Mouse (Mus musculus) A20 (cell line): Measurements from ENCODE around the gene Zfhx3.

ENCODE experiments used
- DNase-seq: peaks from one replicate; pipeline ENCODE4 v3.0.0-alpha.2; 2011; ENCODE audit warnings: low read depth, low spot score

The Zfhx3 gene

DNA sequence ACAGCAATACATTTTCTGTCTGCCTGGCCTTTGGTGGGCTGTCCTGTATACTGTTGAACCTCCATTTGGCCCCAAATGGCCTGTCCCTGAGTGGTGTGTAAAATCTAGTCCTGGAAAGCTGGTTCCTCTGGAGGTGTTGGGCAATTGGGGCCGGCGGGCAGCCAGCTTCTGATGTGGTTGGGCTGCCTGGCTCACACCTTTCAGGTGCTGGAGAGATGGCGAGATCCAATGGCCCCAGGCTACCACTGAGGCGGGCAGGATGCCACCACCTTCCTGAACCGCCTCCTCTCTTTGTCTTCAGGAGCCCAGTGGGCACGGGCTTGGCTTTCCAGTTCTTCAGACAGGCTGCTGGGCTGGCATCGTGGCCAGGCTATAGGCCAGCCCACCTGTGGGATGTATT is 803.1 kb downstream of the Zfhx3 start:
- no peak for DNase-seq

GRCm38 (mm10) chr8:108748095-108748494 is 805.7 kb downstream of the Zfhx3 start:
- DNase-seq = no peak

DNA sequence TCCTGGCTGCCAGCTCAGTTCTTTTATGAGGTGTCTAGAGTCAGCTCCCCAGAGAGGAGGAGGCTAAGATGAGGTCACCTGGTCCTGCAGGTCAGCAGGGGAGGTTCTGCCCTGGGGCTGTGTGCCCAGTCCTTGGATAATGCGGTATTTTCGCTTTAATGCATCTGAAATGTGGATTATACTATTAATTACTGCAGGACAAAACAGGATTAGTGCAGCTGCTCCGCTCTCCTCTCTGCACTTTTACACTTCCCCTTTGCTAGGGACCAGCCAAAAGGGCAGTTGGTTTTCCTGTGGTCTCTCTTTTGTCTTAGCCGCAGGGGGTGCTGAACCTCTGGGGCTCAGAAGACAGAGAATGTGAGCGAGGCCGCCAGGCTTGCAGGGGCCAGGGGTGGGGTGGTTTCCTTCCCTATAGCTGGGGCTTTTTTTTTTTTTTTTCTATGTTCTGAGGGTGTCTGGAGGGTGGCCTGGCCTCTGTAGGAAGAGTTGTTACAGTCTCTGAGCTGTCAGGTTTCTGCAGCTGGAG is 806.5 kb downstream of the Zfhx3 start:
- DNase-seq = no peak

DNA sequence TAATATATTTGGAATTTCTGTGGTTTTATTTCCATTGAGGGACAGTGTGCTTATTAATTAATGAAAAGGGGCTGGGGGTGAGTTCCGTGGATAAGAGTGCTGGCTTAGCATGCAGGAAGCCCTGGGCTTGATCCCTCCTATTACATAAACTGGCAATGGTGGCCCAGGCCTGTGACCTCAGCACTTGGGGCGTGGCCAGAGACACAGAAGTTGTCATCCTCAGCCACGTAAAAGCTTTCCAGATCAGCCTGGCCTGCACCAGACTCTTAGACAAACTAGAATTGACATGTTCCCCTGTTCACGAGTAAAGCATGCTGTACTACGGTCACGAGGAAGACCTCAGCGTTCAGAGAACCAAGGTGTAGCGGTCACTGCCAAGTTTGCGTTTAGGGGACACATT is 808.4 kb downstream of the Zfhx3 start:
- no peak for DNase-seq

GRCm38 (mm10) chr8:108754556-108754955 is 812.1 kb downstream of the Zfhx3 start:
- DNase-seq = no peak

DNA sequence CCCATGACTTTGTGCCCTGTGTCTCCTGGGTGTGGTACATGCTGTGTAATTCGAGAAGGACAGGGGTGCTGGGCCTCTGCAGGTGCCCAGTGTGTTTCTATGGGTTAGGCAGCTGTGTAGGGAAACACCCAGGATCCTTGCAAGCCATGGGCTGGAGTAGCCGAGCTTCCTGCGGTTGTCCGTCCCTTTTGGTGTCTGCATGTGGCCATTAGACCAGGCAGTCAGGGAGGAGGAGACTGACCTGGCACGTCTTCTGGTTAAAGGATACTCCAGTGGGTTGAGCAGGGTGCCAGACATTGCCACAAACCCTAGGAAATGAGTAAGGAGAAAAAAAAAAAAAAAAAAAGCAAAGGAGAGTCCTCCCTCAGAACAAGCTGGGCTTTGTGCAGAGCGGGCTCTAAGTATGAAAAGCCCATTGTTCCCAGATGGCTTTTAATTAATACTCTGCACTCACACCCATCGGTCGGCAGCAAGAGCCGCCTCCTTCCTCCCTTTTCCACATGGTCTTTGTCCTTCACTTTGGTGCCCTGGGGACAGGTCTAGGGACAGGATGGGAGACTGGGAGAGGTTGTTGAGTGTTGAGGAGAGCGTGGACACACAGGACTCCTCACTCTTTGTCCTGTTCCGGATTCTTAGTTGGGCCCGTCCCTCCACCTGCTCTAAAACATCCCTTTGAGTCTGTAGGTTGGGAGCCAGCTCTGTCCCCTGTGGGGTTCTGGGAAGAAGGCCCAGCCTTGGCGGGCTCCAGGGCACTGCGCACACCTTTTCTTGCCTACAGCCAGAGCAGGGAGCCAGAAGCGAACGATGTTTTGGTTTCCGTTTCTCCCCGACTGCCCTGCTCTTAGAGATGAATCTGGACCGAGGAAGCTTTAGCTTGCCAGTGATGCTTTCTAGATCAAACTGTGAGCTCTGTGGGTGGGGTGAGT is 813.2 kb downstream of the Zfhx3 start:
- no peak for DNase-seq

DNA sequence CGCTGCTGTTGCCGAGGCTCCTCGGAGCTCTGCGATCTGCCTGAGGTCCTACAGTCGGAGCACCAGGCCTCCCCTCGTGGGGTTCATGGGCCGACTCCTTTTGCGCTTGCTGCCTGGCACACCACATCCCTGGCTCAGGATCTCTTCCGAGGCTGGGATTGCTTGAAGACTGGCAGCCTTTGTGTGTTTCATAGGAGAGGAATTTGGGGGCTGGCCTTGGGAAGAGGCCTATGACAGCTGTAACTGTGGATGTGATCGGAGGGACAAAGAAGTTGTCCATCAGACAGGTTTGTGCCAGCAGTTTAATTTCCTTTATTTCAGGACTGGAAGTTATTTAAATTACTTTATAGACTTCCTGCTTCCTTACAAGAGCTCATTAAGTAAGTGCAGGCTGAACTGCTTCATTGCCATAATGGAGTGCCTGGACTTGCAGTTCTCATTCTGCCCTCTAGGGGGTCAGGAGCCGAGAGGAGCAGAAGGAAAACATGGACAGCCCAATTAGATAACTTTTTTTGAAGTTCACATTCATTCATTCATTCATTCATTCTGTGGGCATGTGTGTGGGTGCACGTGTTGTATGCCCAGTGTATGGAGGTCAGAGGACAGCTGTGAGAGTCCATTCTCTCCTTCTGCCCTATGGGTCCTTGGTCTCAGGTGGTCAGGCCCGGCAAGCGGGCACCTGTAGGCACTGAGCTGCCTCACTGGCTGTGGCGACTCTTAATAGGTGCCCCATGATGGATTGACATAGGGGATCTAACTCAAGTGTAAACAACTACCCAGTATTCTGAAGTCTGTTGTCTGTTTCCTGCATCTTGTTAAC is 817.3 kb downstream of the Zfhx3 start:
- no peak for DNase-seq

- no peak for DNase-seq
Observed at GRCm38 (mm10) chr8:108760745-108761144, 818.3 kb downstream of the Zfhx3 start.

DNA sequence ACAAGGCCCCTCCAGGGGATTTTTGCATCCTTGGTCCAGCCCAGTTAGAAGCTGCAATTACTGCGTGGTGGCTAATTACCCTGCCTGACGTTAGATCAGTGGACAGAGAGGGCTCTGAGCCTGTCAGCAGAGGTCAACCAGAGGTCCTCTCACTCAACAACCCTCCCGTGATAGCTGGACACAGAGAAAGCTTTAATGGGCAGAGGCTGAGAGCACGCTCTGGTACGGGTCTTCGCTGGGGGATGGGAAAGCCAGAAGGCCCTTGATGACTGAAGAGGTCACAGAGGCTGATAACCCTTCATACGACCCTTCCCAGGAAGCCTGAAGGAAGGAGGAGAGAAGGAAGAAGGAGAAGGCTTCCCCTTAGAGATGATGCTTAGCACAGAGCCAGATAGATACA is 820.1 kb downstream of the Zfhx3 start:
- no peak for DNase-seq

DNA sequence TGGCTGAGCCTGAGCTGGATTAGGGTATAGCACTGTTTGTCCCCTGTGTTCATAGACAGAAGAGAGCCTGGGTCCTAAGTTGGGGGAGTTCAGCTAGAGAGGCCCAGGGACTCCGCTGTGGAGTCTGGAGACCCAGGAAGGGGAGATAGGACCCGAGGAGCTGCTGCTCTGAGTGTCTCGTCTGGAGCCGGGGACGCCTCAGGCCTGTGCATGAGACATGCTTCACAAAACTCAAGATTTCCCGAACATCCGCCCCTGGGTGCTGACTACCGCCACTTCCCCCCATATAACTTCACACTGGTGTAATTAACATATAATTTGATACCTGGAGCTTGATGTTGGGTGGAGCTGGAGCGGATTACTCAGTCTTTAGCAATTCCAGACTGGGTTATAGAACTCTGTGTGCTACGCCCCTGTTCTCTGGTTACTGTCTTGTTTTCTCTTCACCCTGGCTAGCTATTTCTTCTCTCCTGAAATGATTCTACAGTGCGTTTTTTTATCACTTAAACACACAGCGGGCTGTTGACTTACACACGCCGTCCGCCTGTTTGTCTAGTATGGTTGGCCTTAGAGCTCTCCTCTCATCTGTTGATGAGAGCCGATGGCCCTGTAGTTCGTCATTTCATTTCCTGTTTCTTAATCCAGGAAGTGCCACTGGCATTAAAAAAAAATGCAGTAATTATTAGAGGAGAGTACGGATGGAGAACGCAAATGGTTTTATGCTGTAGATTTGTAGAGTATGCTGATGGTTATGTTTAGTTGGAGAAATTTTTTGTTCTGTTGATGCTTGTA is 822.2 kb downstream of the Zfhx3 start:
- DNase-seq = no peak

GRCm38 (mm10) chr8:108766102-108766501 is 823.7 kb downstream of the Zfhx3 start:
- no peak for DNase-seq

GRCm38 (mm10) chr8:108768051-108768450 is 825.6 kb downstream of the Zfhx3 start:
- DNase-seq = no peak

DNA sequence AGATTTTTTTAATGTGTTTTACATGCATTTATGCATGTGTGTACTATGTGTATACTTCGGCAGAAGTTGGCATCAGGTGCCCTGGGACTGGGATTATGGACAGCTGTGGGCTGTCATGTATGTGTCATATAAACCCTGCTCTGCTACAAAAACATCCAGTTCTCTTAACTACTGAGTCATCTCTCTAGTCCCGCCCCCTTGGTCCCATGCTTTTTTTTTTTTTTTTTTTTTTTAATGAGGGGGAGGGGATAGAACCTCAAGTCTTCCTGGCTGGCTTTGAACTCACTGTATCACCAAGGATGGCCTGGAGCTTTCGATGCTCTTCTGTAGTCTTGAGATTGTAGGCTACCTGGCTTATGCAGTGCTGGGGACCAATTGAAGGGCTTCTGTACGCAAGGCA is 827.9 kb downstream of the Zfhx3 start:
- DNase-seq = no peak

DNA sequence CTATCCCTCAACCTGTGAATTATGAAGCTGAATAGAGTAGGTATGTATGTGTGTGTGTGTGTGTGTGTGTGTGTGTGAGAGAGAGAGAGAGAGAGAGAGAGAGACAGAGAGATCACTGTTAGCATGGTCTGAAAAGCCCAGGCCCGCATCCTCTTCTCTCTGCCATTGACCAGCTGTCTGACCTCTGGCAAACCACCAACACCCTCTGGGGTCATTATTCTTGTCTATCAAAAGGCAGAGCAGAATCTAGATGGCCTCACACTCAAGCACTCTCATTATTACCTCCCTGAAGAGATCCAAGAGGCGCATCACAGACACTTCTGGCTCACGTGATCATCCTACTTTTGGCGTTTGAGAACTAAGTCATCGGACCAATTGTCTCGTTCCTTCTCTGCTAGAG is 831.0 kb downstream of the Zfhx3 start:
- no peak for DNase-seq

DNA sequence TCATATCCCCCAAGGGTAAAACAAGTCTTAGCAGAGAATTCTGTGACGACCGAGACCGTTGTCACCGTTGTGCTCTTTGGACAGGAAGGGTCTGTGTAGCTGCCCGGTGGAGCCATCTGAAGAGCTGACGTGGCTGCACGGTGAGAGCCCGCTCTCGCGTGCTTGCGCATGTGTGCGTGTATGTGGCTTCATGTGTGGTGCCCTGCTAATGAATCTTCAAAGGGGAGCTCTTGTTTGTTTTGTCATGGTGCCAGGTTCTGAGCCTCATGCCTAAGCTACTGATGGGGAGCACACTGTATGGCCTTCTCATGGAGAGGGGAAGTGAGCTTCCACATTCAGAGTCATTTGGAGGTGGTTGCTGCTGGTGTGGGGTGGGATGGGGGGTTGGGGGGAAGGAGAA is 835.6 kb downstream of the Zfhx3 start:
- DNase-seq = no peak

DNA sequence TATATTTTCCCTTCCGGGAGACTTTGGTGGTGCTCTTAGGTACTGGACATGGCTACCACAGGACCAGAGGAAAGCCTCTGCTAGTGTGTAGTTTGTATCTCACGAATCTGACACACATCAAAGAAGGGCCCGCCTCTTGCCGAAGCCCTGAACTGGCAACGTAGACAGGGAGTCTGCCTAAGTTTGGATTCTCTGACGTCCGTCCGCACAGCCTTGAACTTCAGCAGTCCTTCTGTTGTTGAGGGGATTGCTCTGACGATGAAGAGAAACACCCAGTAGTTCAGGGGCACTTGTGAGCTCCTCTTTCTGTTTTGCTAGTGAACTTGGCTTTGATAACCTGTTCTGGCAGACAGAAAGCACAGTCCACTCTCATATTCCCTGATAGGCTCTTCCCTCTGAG is 836.1 kb downstream of the Zfhx3 start:
- no peak for DNase-seq

DNA sequence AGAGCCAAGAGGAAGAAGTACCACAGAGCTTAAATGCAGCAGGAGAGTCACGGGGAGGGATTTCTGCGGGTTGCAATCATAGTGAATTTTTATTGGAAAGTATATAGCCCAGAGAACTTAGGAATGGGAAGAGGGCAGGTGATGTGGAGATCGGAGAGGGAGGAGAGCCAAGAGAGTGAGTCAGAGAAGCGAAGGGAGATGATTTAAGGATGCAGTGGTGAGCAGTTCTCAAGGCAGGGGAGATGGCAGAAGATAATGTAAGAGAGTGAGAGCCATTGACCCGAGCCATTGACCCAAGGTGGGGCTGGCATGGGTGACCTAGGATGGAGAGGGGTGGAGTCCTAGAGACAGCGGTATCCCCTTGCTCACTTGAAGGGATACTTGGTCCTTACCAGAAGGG is 838.3 kb downstream of the Zfhx3 start:
- no peak for DNase-seq

- DNase-seq = no peak
Observed at GRCm38 (mm10) chr8:108781192-108781591, 838.7 kb downstream of the Zfhx3 start.

DNA sequence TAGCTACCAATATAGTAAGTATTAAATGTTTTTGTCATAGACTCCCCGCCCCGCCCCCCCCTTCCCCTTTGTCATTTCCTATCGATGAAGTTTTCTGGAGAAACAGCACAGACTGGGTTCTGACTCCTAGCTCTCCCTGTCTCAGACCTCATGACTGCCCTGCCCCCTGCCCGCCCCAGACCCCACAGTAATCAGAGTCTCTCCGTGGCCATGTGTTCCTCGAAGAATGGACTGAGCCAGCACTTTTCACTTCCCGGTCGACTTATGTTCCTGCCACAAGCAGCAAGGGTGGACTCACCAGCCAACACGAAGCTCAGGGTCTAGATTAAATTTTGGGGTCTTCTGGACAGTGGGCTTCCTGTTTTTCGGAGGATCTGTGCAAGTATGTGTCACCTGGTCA is 840.7 kb downstream of the Zfhx3 start:
- DNase-seq = no peak

DNA sequence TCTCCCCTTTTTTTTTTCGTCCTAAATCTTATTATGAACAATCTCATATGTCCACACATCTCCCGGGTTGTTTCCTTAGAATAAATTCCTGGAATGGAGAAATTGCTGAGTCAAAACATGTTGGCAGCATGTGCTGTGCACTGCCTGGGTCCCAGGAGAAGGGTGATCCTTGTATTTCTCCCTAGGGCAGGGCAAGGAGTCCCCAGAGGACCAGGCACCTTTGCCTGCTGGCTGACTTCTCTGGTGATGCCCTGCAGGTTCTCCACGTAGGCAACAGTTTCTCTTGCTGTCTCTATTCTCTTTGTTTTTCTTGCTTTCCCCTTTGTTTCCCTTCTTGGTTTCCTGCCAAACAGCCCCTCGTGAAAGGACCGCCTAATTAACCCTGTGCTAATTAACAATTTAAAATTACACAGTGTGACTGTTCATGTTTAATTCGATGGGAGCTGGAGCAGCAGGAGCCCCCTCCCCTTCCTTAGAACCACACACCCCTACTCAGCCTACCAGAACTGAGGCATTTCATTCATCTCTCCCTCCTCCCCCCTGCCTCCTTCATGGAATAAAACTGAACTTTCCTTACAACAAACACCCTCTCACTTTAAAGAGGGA is 845.8 kb downstream of the Zfhx3 start:
- DNase-seq = no peak

GRCm38 (mm10) chr8:108788762-108789157 is 846.3 kb downstream of the Zfhx3 start:
- no peak for DNase-seq
